Mouse (Mus musculus) cortical plate, adult 2 months (tissue): ENCODE measurements at regions not wholly inside any gene's neighbourhood (a gene's known extent, or its start where the extent isn't known, plus 50 kb on each side); places are given as distances from the start of the nearest gene placed in this dataset.

Source experiments
- CTCF ChIP-seq: fragments of 200-500 bp; IDR thresholded peaks from 2 replicates; pipeline ENCODE4 v1.5.1; 2011; ENCODE audit warnings: mild to moderate bottlenecking, control low read depth, low read length; ENCODE audit not compliant: insufficient read depth; ENCODE audit errors: extremely low read depth
- POLR2A ChIP-seq: fragments of 200-500 bp; IDR thresholded peaks from 2 replicates; pipeline ENCODE4 v1.6.1; 2011; ENCODE audit warnings: mild to moderate bottlenecking, low read length, control low read depth; ENCODE audit not compliant: insufficient read depth; ENCODE audit errors: extremely low read depth

DNA sequence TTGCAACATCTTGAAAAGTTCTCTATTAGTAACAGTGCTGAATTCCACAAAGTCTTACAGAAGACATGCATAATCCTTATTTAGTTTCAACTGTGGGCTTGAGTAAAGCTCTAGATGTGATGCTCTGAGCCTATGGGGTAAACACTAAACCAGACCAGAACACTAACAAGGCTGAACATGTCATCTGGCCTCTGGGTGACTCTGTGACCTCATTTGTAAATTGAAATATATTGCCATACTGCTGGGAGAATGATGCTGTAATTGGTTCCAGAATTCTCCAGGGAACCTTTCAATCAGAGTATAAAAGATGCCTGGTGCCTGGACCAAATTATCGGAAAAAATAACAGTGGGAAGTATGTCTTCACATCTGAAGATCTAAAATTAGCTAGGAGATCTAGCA lies 309.9 kb upstream of the Megf9 start:
- TF ChIP-seq CTCF (no peak), POLR2A (no peak)
